Mouse (Mus musculus) limb, embryonic 10.5 days (tissue): ENCODE results near the gene Gm21915. TPM values are rescaled to one million over a fixed set of nuclear protein-coding genes. Genes with fewer than 3 reads are reported as not detected.

Experiments used
- DNase-seq: peaks from one replicate; pipeline ENCODE4 v3.0.0-alpha.2; 2017; ENCODE audit warnings: low spot score
- H3K27ac ChIP-seq: fragments of 300-500 bp; sonication (generic); 2 replicates; pipeline ENCODE4 v1.5.1; 2016; ENCODE audit warnings: mild to moderate bottlenecking
- H3K27me3 ChIP-seq: fragments of 300-500 bp; sonication (generic); 2 replicates; pipeline ENCODE4 v1.6.1; 2016; ENCODE audit warnings: low read depth, mild to moderate bottlenecking; ENCODE audit not compliant: poor library complexity, severe bottlenecking
- H3K36me3 ChIP-seq: fragments of 300-500 bp; sonication (generic); 2 replicates; pipeline ENCODE4 v1.6.1; 2016; ENCODE audit warnings: mild to moderate bottlenecking, moderate library complexity
- H3K4me1 ChIP-seq: fragments of 300-500 bp; sonication (generic); 2 replicates; pipeline ENCODE4 v1.6.1; 2016
- H3K4me3 ChIP-seq: fragments of 300-500 bp; sonication (generic); 2 replicates; pipeline ENCODE4 v1.5.1; 2016; ENCODE audit warnings: mild to moderate bottlenecking, moderate library complexity
- H3K9me3 ChIP-seq: fragments of 300-500 bp; sonication (generic); replicated peaks from 2 replicates; pipeline ENCODE4 v1.6.1; 2016; ENCODE audit warnings: mild to moderate bottlenecking
- WGBS: fragments of 180-500 bp; shearing (Covaris S2); methylation state at CpG from one replicate; pipeline ENCODE4 v1.1.7; 2016; 5-methylcytosine and 5-hydroxymethylcytosine counted together
- polyA plus RNA-seq: library from polyadenylated mRNA; unstranded; fragments of >200 nt; fragmentation: Nextera tagmentation; extraction: Ambion mirVana; gene quantifications from 2 replicates; pipeline ENCODE4 v1.2.1, GENCODE M21; 2016

Gm21915 gene
- polyA plus RNA-seq, result not detected in 2 replicates

- no peak for DNase-seq
- 89% methylated on average over 3 of the region's 3 CpGs for WGBS
- Histone ChIP-seq H3K4me1 (peaks cover 5% of the 10 kb centered on the region), H3K36me3 (no peaks in the 10 kb centered on the region), H3K27me3 (no peaks in the 10 kb centered on the region), H3K9me3 (no peaks in the 10 kb centered on the region), H3K4me3 (no peak within 1 kb of the TSS), H3K27ac (no peak within 1 kb of the TSS)
These were observed at the start of gene Gm21915 for GRCm38 (mm10) chr9:40670313-40670712. Gene Gm21915, plus strand, starts transcription at chr9:40670613.

GRCm38 (mm10) chr9:40622265-40622664 lies 48.1 kb upstream of the Gm21915 start:
- Histone ChIP-seq H3K36me3 (no peaks in the 10 kb centered on the region), H3K27me3 (peaks cover 4% of the 10 kb centered on the region; the same call in 1 of the 2 replicates), H3K4me1 (peaks cover 14% of the 10 kb centered on the region), H3K27ac (no peak overlapping the region), H3K4me3 (no peak overlapping the region), H3K9me3 (no peaks in the 10 kb centered on the region)
- 96% methylated on average over 3 of the region's 3 CpGs for WGBS
- no peak for DNase-seq

GRCm38 (mm10) chr9:40622793-40623192 lies 47.6 kb upstream of the Gm21915 start:
- WGBS, result 88% methylated on average over 4 of the region's 4 CpGs
- peaks cover 10% of the 10 kb centered on the region for H3K4me1 ChIP-seq
- H3K36me3 ChIP-seq, result no peaks in the 10 kb centered on the region
- no peak for DNase-seq
- H3K4me3 ChIP-seq, result no peak overlapping the region
- no peaks in the 10 kb centered on the region for H3K9me3 ChIP-seq
- peaks cover 4% of the 10 kb centered on the region; the same call in 1 of the 2 replicates for H3K27me3 ChIP-seq
- H3K27ac ChIP-seq, result no peak overlapping the region

GRCm38 (mm10) chr9:40625341-40625740 lies 45.1 kb upstream of the Gm21915 start:
- WGBS, result 85% methylated on average over 3 of the region's 3 CpGs
- no peaks in the 10 kb centered on the region for H3K36me3 ChIP-seq

GRCm38 (mm10) chr9:40626566-40626965 lies 43.8 kb upstream of the Gm21915 start:
- Histone ChIP-seq H3K36me3 (no peaks in the 10 kb centered on the region), H3K9me3 (no peaks in the 10 kb centered on the region), H3K4me1 (peaks cover 22% of the 10 kb centered on the region), H3K27ac (no peak overlapping the region), H3K4me3 (no peak overlapping the region), H3K27me3 (peaks cover 4% of the 10 kb centered on the region; the same call in 1 of the 2 replicates)
- 64% methylated on average over 11 of the region's 11 CpGs for WGBS
- DNase-seq, result no peak

More at GRCm38 (mm10) chr9:40625341-40625740, 45.1 kb upstream of the Gm21915 start:
- H3K9me3 ChIP-seq, result no peaks in the 10 kb centered on the region
- no peak for DNase-seq
- H3K4me3 ChIP-seq, result no peak overlapping the region
- H3K4me1 ChIP-seq, result peaks cover 17% of the 10 kb centered on the region
- H3K27ac ChIP-seq, result no peak overlapping the region
- peaks cover 4% of the 10 kb centered on the region; the same call in 1 of the 2 replicates for H3K27me3 ChIP-seq

GRCm38 (mm10) chr9:40627146-40627713 lies 43.2 kb upstream of the Gm21915 start:
- Histone ChIP-seq H3K36me3 (no peaks in the 10 kb centered on the region), H3K27me3 (peaks cover 4% of the 10 kb centered on the region; the same call in 1 of the 2 replicates), H3K4me3 (no peak overlapping the region), H3K27ac (no peak overlapping the region), H3K4me1 (peaks cover 22% of the 10 kb centered on the region), H3K9me3 (no peaks in the 10 kb centered on the region)
- WGBS, result 42% methylated on average over 9 of the region's 9 CpGs
- no peak for DNase-seq

- peaks cover 4% of the 10 kb centered on the region; the same call in 1 of the 2 replicates for H3K27me3 ChIP-seq
- DNase-seq, result peak; percentile 74
- 62% methylated on average over 20 of the region's 20 CpGs for WGBS
- H3K9me3 ChIP-seq, result no peaks in the 10 kb centered on the region
- H3K36me3 ChIP-seq, result no peaks in the 10 kb centered on the region
- peaks cover 22% of the 10 kb centered on the region for H3K4me1 ChIP-seq
- H3K27ac ChIP-seq, result no peak overlapping the region
- H3K4me3 ChIP-seq, result no peak overlapping the region
These were observed 42.0 kb upstream of the Gm21915 start for GRCm38 (mm10) chr9:40628130-40629069.

- WGBS, result 53% methylated on average over 13 of the region's 13 CpGs
- H3K27ac ChIP-seq, result no peak overlapping the region
- H3K9me3 ChIP-seq, result no peaks in the 10 kb centered on the region
- no peak for DNase-seq
- H3K4me1 ChIP-seq, result peaks cover 22% of the 10 kb centered on the region
- H3K27me3 ChIP-seq, result peaks cover 4% of the 10 kb centered on the region; the same call in 1 of the 2 replicates
- no peak overlapping the region for H3K4me3 ChIP-seq
- no peaks in the 10 kb centered on the region for H3K36me3 ChIP-seq
These were observed 41.0 kb upstream of the Gm21915 start for GRCm38 (mm10) chr9:40629441-40629840.

GRCm38 (mm10) chr9:40631101-40631500 lies 39.3 kb upstream of the Gm21915 start:
- no peak for DNase-seq
- H3K9me3 ChIP-seq, result no peaks in the 10 kb centered on the region
- peaks cover 4% of the 10 kb centered on the region; the same call in 1 of the 2 replicates for H3K27me3 ChIP-seq
- 64% methylated on average over 6 of the region's 6 CpGs for WGBS
- no peaks in the 10 kb centered on the region for H3K36me3 ChIP-seq
- no peak overlapping the region for H3K27ac ChIP-seq
- peaks cover 22% of the 10 kb centered on the region for H3K4me1 ChIP-seq
- H3K4me3 ChIP-seq, result no peak overlapping the region

GRCm38 (mm10) chr9:40631505-40631904 lies 38.9 kb upstream of the Gm21915 start:
- H3K4me1 ChIP-seq, result peaks cover 23% of the 10 kb centered on the region
- DNase-seq, result no peak
- no peaks in the 10 kb centered on the region for H3K36me3 ChIP-seq
- peaks cover under 1% of the 10 kb centered on the region; the same call in 1 of the 2 replicates for H3K27me3 ChIP-seq
- H3K9me3 ChIP-seq, result no peaks in the 10 kb centered on the region
- 95% methylated on average over 10 of the region's 10 CpGs for WGBS
- H3K4me3 ChIP-seq, result no peak overlapping the region
- H3K27ac ChIP-seq, result no peak overlapping the region

GRCm38 (mm10) chr9:40636054-40636453 lies 34.4 kb upstream of the Gm21915 start:
- peak; percentile 73 for DNase-seq
- WGBS, result 18% methylated on average over 2 of the region's 2 CpGs
- Histone ChIP-seq H3K27me3 (no peaks in the 10 kb centered on the region), H3K4me3 (no peak overlapping the region), H3K36me3 (no peaks in the 10 kb centered on the region), H3K27ac (no peak overlapping the region), H3K4me1 (peaks cover 33% of the 10 kb centered on the region), H3K9me3 (no peaks in the 10 kb centered on the region)

GRCm38 (mm10) chr9:40637705-40638393 lies 32.6 kb upstream of the Gm21915 start:
- H3K4me3 ChIP-seq, result peak overlapping the region; percentile 56
- H3K27me3 ChIP-seq, result peaks cover 5% of the 10 kb centered on the region
- DNase-seq, result no peak
- no peaks in the 10 kb centered on the region for H3K36me3 ChIP-seq
- H3K27ac ChIP-seq, result peak overlapping the region; percentile 73
- H3K4me1 ChIP-seq, result peaks cover 34% of the 10 kb centered on the region
- WGBS, result 25% methylated on average over 8 of the region's 8 CpGs
- H3K9me3 ChIP-seq, result no peaks in the 10 kb centered on the region
